Mouse (Mus musculus): ENCODE data around the gene Wbp4. TPM values are rescaled to one million over a fixed set of nuclear protein-coding genes. Genes with fewer than 3 reads are reported as not detected.

Wbp4 gene
- polyA plus RNA-seq, 1 experiment from 2014 or later = 36.4 TPM

- Histone ChIP-seq H3K36me3 (ENCODE audit: control insufficient read depth, insufficient read depth, low read length) (no peaks in the 10 kb centered on the region), H3K9me3 (replicated peaks; ENCODE audit: control insufficient read depth, low read length) (no peaks in the 10 kb centered on the region), H3K4me1 (ENCODE audit: control insufficient read depth, insufficient read depth, low read length) (0 out of 2 replicates have a peak, but pooled peaks cover under 1% of the 10 kb centered on the region), H3K9ac (ENCODE audit: low read length) (no peak overlapping the region), H3K4me3 (replicated peaks; ENCODE audit: low read length) (no peak overlapping the region), H3K27ac (ENCODE audit: low read length) (no peak overlapping the region), H3K27me3 (ENCODE audit: control insufficient read depth, insufficient read depth, low read length) (no peaks in the 10 kb centered on the region), H3K4me2 (ENCODE audit: low read depth, low read length) (no peak overlapping the region)
- ATAC-seq (ENCODE audit: insufficient read depth, low FRiP score) = no peak
- WGBS = 81% methylated on average over 6 of the region's 6 CpGs
Observed at GRCm38 (mm10) chr14:79494349-79494748, 13.0 kb upstream of the Wbp4 start.

- Histone ChIP-seq H3K27ac (ENCODE audit: low read length) (no peak overlapping the region), H3K36me3 (ENCODE audit: control insufficient read depth, insufficient read depth, low read length) (no peaks in the 10 kb centered on the region), H3K9ac (ENCODE audit: low read length) (no peak overlapping the region), H3K4me3 (replicated peaks; ENCODE audit: low read length) (no peak overlapping the region), H3K9me3 (replicated peaks; ENCODE audit: control insufficient read depth, low read length) (no peaks in the 10 kb centered on the region), H3K4me1 (ENCODE audit: control insufficient read depth, insufficient read depth, low read length) (peaks cover 29% of the 10 kb centered on the region), H3K27me3 (ENCODE audit: control insufficient read depth, insufficient read depth, low read length) (no peaks in the 10 kb centered on the region), H3K4me2 (ENCODE audit: low read depth, low read length) (no peak overlapping the region)
- ATAC-seq (ENCODE audit: insufficient read depth, low FRiP score) = no peak
- 64% methylated on average over 3 of the region's 3 CpGs for WGBS
Observed at GRCm38 (mm10) chr14:79490246-79490645, 8.9 kb upstream of the Wbp4 start.

GRCm38 (mm10) chr14:79489150-79489549 is 7.8 kb upstream of the Wbp4 start:
- Histone ChIP-seq H3K4me2 (ENCODE audit: low read depth, low read length) (no peak overlapping the region), H3K9me3 (replicated peaks; ENCODE audit: control insufficient read depth, low read length) (no peaks in the 10 kb centered on the region), H3K4me1 (ENCODE audit: control insufficient read depth, insufficient read depth, low read length) (peaks cover 34% of the 10 kb centered on the region), H3K4me3 (replicated peaks; ENCODE audit: low read length) (no peak overlapping the region), H3K36me3 (ENCODE audit: control insufficient read depth, insufficient read depth, low read length) (no peaks in the 10 kb centered on the region), H3K9ac (ENCODE audit: low read length) (no peak overlapping the region), H3K27me3 (ENCODE audit: control insufficient read depth, insufficient read depth, low read length) (no peaks in the 10 kb centered on the region), H3K27ac (ENCODE audit: low read length) (no peak overlapping the region)
- ATAC-seq (ENCODE audit: insufficient read depth, low FRiP score) = no peak
- 66% methylated on average over 12 of the region's 12 CpGs for WGBS

GRCm38 (mm10) chr14:79488531-79488930 is 7.2 kb upstream of the Wbp4 start:
- Histone ChIP-seq H3K9me3 (replicated peaks; ENCODE audit: control insufficient read depth, low read length) (no peaks in the 10 kb centered on the region), H3K9ac (ENCODE audit: low read length) (no peak overlapping the region), H3K4me1 (ENCODE audit: control insufficient read depth, insufficient read depth, low read length) (peaks cover 38% of the 10 kb centered on the region), H3K36me3 (ENCODE audit: control insufficient read depth, insufficient read depth, low read length) (no peaks in the 10 kb centered on the region), H3K27me3 (ENCODE audit: control insufficient read depth, insufficient read depth, low read length) (no peaks in the 10 kb centered on the region), H3K4me3 (replicated peaks; ENCODE audit: low read length) (no peak overlapping the region), H3K4me2 (ENCODE audit: low read depth, low read length) (no peak overlapping the region), H3K27ac (ENCODE audit: low read length) (peak overlapping the region; percentile 17; the same call in 1 of the 2 replicates)
- 69% methylated on average over 9 of the region's 9 CpGs for WGBS
- no peak for ATAC-seq (ENCODE audit: insufficient read depth, low FRiP score)

GRCm38 (mm10) chr14:79486993-79487731 is 5.8 kb upstream of the Wbp4 start:
- no peaks in the 10 kb centered on the region for H3K9me3 ChIP-seq (replicated peaks; ENCODE audit: control insufficient read depth, low read length)
- peak overlapping the region; percentile 49 for H3K9ac ChIP-seq (ENCODE audit: low read length)
- WGBS = 9% methylated on average over 19 of the region's 19 CpGs
- H3K27ac ChIP-seq (ENCODE audit: low read length) = peak overlapping the region; percentile 64
- no peak for ATAC-seq (ENCODE audit: insufficient read depth, low FRiP score)
- H3K4me2 ChIP-seq (ENCODE audit: low read depth, low read length) = peak overlapping the region; percentile 52
- no peaks in the 10 kb centered on the region for H3K27me3 ChIP-seq (ENCODE audit: control insufficient read depth, insufficient read depth, low read length)
- H3K4me1 ChIP-seq (ENCODE audit: control insufficient read depth, insufficient read depth, low read length) = peaks cover 47% of the 10 kb centered on the region
- H3K4me3 ChIP-seq (replicated peaks; ENCODE audit: low read length) = peak overlapping the region; percentile 41
- H3K36me3 ChIP-seq (ENCODE audit: control insufficient read depth, insufficient read depth, low read length) = no peaks in the 10 kb centered on the region

GRCm38 (mm10) chr14:79486617-79486992 is 5.3 kb upstream of the Wbp4 start:
- peak overlapping the region; percentile 64 for H3K27ac ChIP-seq (ENCODE audit: low read length)
- no peak for ATAC-seq (ENCODE audit: insufficient read depth, low FRiP score)
- H3K36me3 ChIP-seq (ENCODE audit: control insufficient read depth, insufficient read depth, low read length) = no peaks in the 10 kb centered on the region
- no peaks in the 10 kb centered on the region for H3K9me3 ChIP-seq (replicated peaks; ENCODE audit: control insufficient read depth, low read length)
- peak overlapping the region; percentile 52 for H3K4me2 ChIP-seq (ENCODE audit: low read depth, low read length)
- H3K4me1 ChIP-seq (ENCODE audit: control insufficient read depth, insufficient read depth, low read length) = peaks cover 47% of the 10 kb centered on the region
- WGBS = 26% methylated on average over 8 of the region's 8 CpGs
- H3K4me3 ChIP-seq (replicated peaks; ENCODE audit: low read length) = peak overlapping the region; percentile 41
- peak overlapping the region; percentile 49 for H3K9ac ChIP-seq (ENCODE audit: low read length)
- H3K27me3 ChIP-seq (ENCODE audit: control insufficient read depth, insufficient read depth, low read length) = no peaks in the 10 kb centered on the region

- WGBS = 45% methylated on average over 8 of the region's 8 CpGs
- H3K4me3 ChIP-seq (replicated peaks; ENCODE audit: low read length) = peak overlapping the region; percentile 97
- no peaks in the 10 kb centered on the region for H3K9me3 ChIP-seq (replicated peaks; ENCODE audit: control insufficient read depth, low read length)
- H3K27me3 ChIP-seq (ENCODE audit: control insufficient read depth, insufficient read depth, low read length) = no peaks in the 10 kb centered on the region
- peak overlapping the region; percentile 100 for H3K27ac ChIP-seq (ENCODE audit: low read length)
- H3K9ac ChIP-seq (ENCODE audit: low read length) = peak overlapping the region; percentile 100
- H3K36me3 ChIP-seq (ENCODE audit: control insufficient read depth, insufficient read depth, low read length) = no peaks in the 10 kb centered on the region
- peak; percentile 28; the same call in 1 of the 2 replicates for ATAC-seq (ENCODE audit: insufficient read depth, low FRiP score)
- H3K4me1 ChIP-seq (ENCODE audit: control insufficient read depth, insufficient read depth, low read length) = peaks cover 50% of the 10 kb centered on the region
- H3K4me2 ChIP-seq (ENCODE audit: low read depth, low read length) = peak overlapping the region; percentile 81
Observed at GRCm38 (mm10) chr14:79483611-79484120, 2.3 kb upstream of the Wbp4 start.

GRCm38 (mm10) chr14:79482747-79483355 is 1.5 kb upstream of the Wbp4 start:
- whole genome bisulfite sequencing = 12% methylated on average over 15 of the region's 15 CpGs

GRCm38 (mm10) chr14:79482251-79482661 is 936 bp upstream of the Wbp4 start:
- ATAC-seq (ENCODE audit: insufficient read depth, low FRiP score) = no peak
- WGBS = under 1% methylated on average over 11 of the region's 11 CpGs
- Histone ChIP-seq H3K9me3 (replicated peaks; ENCODE audit: control insufficient read depth, low read length) (no peaks in the 10 kb centered on the region), H3K4me1 (ENCODE audit: control insufficient read depth, insufficient read depth, low read length) (peaks cover 45% of the 10 kb centered on the region), H3K36me3 (ENCODE audit: control insufficient read depth, insufficient read depth, low read length) (no peaks in the 10 kb centered on the region), H3K27me3 (ENCODE audit: control insufficient read depth, insufficient read depth, low read length) (no peaks in the 10 kb centered on the region), H3K27ac (ENCODE audit: low read length) (peak overlapping the region; percentile 100), H3K4me2 (ENCODE audit: low read depth, low read length) (peak overlapping the region; percentile 81), H3K4me3 (replicated peaks; ENCODE audit: low read length) (peak overlapping the region; percentile 97), H3K9ac (ENCODE audit: low read length) (peak overlapping the region; percentile 100)

More at GRCm38 (mm10) chr14:79482747-79483355, 1.5 kb upstream of the Wbp4 start:
- H3K4me3 ChIP-seq (replicated peaks; ENCODE audit: low read length) = peak overlapping the region; percentile 97
- H3K9me3 ChIP-seq (replicated peaks; ENCODE audit: control insufficient read depth, low read length) = no peaks in the 10 kb centered on the region
- H3K27me3 ChIP-seq (ENCODE audit: control insufficient read depth, insufficient read depth, low read length) = no peaks in the 10 kb centered on the region
- peaks cover 47% of the 10 kb centered on the region for H3K4me1 ChIP-seq (ENCODE audit: control insufficient read depth, insufficient read depth, low read length)
- peak overlapping the region; percentile 100 for H3K9ac ChIP-seq (ENCODE audit: low read length)
- ATAC-seq (ENCODE audit: insufficient read depth, low FRiP score) = no peak
- peak overlapping the region; percentile 100 for H3K27ac ChIP-seq (ENCODE audit: low read length)
- H3K36me3 ChIP-seq (ENCODE audit: control insufficient read depth, insufficient read depth, low read length) = no peaks in the 10 kb centered on the region
- peak overlapping the region; percentile 81 for H3K4me2 ChIP-seq (ENCODE audit: low read depth, low read length)

Measured in stomach, embryonic 16.5 days (tissue).